Mouse (Mus musculus): Measurements from ENCODE around the gene Dchs1. TPM values are rescaled to one million over a fixed set of nuclear protein-coding genes. Genes with fewer than 3 reads are reported as not detected.

Dchs1 gene
- polyA plus RNA-seq, 1 experiment from 2014 or later, result 10.8 TPM

- ATAC-seq (ENCODE audit: low FRiP score), result peak; percentile 66
- Histone ChIP-seq H3K9me3 (replicated peaks) (no peaks in the 10 kb centered on the region), H3K4me1 (peaks cover 75% of the 10 kb centered on the region), H3K4me3 (replicated peaks) (no peak overlapping the region), H3K9ac (replicated peaks) (peak overlapping the region; percentile 31), H3K4me2 (peak overlapping the region; percentile 44), H3K27ac (replicated peaks) (peak overlapping the region; percentile 78), H3K36me3 (peaks cover 41% of the 10 kb centered on the region), H3K27me3 (replicated peaks) (no peaks in the 10 kb centered on the region)
- WGBS, result 13% methylated on average over 4 of the region's 4 CpGs
Observed at GRCm38 (mm10) chr7:105778553-105779265, 8.7 kb downstream of the Dchs1 start.

- H3K4me1 ChIP-seq, result peaks cover 73% of the 10 kb centered on the region
Observed at GRCm38 (mm10) chr7:105777797-105778552, 9.5 kb downstream of the Dchs1 start.

GRCm38 (mm10) chr7:105777316-105777715, 10.1 kb downstream of the Dchs1 start:
- WGBS, result 79% methylated on average over 1 of the region's 1 CpGs
- Histone ChIP-seq H3K36me3 (peaks cover 42% of the 10 kb centered on the region), H3K4me2 (peak overlapping the region; percentile 44), H3K9me3 (replicated peaks) (no peaks in the 10 kb centered on the region), H3K27ac (replicated peaks) (peak overlapping the region; percentile 78; the same call in 1 of the 2 replicates), H3K4me1 (peaks cover 71% of the 10 kb centered on the region), H3K4me3 (replicated peaks) (no peak overlapping the region), H3K27me3 (replicated peaks) (no peaks in the 10 kb centered on the region), H3K9ac (replicated peaks) (no peak overlapping the region)
- no peak for ATAC-seq (ENCODE audit: low FRiP score)

More at GRCm38 (mm10) chr7:105777797-105778552, 9.5 kb downstream of the Dchs1 start:
- H3K9ac ChIP-seq (replicated peaks), result peak overlapping the region; percentile 31; the same call in 1 of the 2 replicates
- 46% methylated on average over 13 of the region's 13 CpGs for WGBS
- H3K27me3 ChIP-seq (replicated peaks), result no peaks in the 10 kb centered on the region
- peak overlapping the region; percentile 14; the same call in 1 of the 2 replicates for H3K4me3 ChIP-seq (replicated peaks)
- H3K4me2 ChIP-seq, result peak overlapping the region; percentile 44
- no peaks in the 10 kb centered on the region for H3K9me3 ChIP-seq (replicated peaks)
- H3K36me3 ChIP-seq, result peaks cover 40% of the 10 kb centered on the region
- ATAC-seq (ENCODE audit: low FRiP score), result peak; percentile 29
- H3K27ac ChIP-seq (replicated peaks), result peak overlapping the region; percentile 78

- H3K9ac ChIP-seq (replicated peaks), result no peak overlapping the region
- 90% methylated on average over 2 of the region's 2 CpGs for WGBS
- H3K27ac ChIP-seq (replicated peaks), result no peak overlapping the region
- no peak overlapping the region for H3K4me2 ChIP-seq
- peaks cover 45% of the 10 kb centered on the region for H3K36me3 ChIP-seq
- peaks cover 75% of the 10 kb centered on the region for H3K4me1 ChIP-seq
- no peaks in the 10 kb centered on the region for H3K27me3 ChIP-seq (replicated peaks)
- H3K9me3 ChIP-seq (replicated peaks), result no peaks in the 10 kb centered on the region
- H3K4me3 ChIP-seq (replicated peaks), result no peak overlapping the region
- ATAC-seq (ENCODE audit: low FRiP score), result no peak
Observed at GRCm38 (mm10) chr7:105776026-105776425, 11.4 kb downstream of the Dchs1 start.

- peaks cover 40% of the 10 kb centered on the region for H3K36me3 ChIP-seq
- no peak overlapping the region for H3K4me3 ChIP-seq (replicated peaks)
- H3K9me3 ChIP-seq (replicated peaks), result no peaks in the 10 kb centered on the region
- H3K27me3 ChIP-seq (replicated peaks), result no peaks in the 10 kb centered on the region
- no peak overlapping the region for H3K4me2 ChIP-seq
- no peak for ATAC-seq (ENCODE audit: low FRiP score)
- WGBS, result 44% methylated on average over 8 of the region's 8 CpGs
- no peak overlapping the region for H3K27ac ChIP-seq (replicated peaks)
- peaks cover 82% of the 10 kb centered on the region for H3K4me1 ChIP-seq
- no peak overlapping the region for H3K9ac ChIP-seq (replicated peaks)
Observed at GRCm38 (mm10) chr7:105774661-105775060, 12.8 kb downstream of the Dchs1 start.

- Histone ChIP-seq H3K36me3 (peaks cover 46% of the 10 kb centered on the region), H3K27ac (replicated peaks) (no peak overlapping the region), H3K9me3 (replicated peaks) (no peaks in the 10 kb centered on the region), H3K9ac (replicated peaks) (no peak overlapping the region), H3K4me3 (replicated peaks) (no peak overlapping the region), H3K4me1 (peaks cover 81% of the 10 kb centered on the region), H3K4me2 (no peak overlapping the region), H3K27me3 (replicated peaks) (no peaks in the 10 kb centered on the region)
- ATAC-seq (ENCODE audit: low FRiP score), result no peak
- WGBS, result 92% methylated on average over 5 of the region's 5 CpGs
Observed at GRCm38 (mm10) chr7:105773041-105773440, 14.4 kb downstream of the Dchs1 start.

GRCm38 (mm10) chr7:105772331-105772730, 15.1 kb downstream of the Dchs1 start:
- H3K27me3 ChIP-seq (replicated peaks), result no peaks in the 10 kb centered on the region
- no peak overlapping the region for H3K4me2 ChIP-seq
- no peaks in the 10 kb centered on the region for H3K9me3 ChIP-seq (replicated peaks)
- no peak overlapping the region for H3K9ac ChIP-seq (replicated peaks)
- peaks cover 53% of the 10 kb centered on the region for H3K36me3 ChIP-seq
- 96% methylated on average over 15 of the region's 15 CpGs for WGBS
- no peak overlapping the region for H3K4me3 ChIP-seq (replicated peaks)
- ATAC-seq (ENCODE audit: low FRiP score), result no peak
- no peak overlapping the region for H3K27ac ChIP-seq (replicated peaks)
- H3K4me1 ChIP-seq, result peaks cover 81% of the 10 kb centered on the region

- peaks cover 68% of the 10 kb centered on the region for H3K4me1 ChIP-seq
- 89% methylated on average over 3 of the region's 3 CpGs for WGBS
Observed at GRCm38 (mm10) chr7:105769959-105770358, 17.5 kb downstream of the Dchs1 start.

GRCm38 (mm10) chr7:105767729-105768165, 19.7 kb downstream of the Dchs1 start:
- H3K4me1 ChIP-seq, result peaks cover 53% of the 10 kb centered on the region
- no peak for ATAC-seq (ENCODE audit: low FRiP score)
- H3K27me3 ChIP-seq (replicated peaks), result no peaks in the 10 kb centered on the region
- 17% methylated on average over 6 of the region's 6 CpGs for WGBS
- peak overlapping the region; percentile 52 for H3K27ac ChIP-seq (replicated peaks)
- H3K4me2 ChIP-seq, result peak overlapping the region; percentile 9; the same call in 1 of the 2 replicates
- no peak overlapping the region for H3K9ac ChIP-seq (replicated peaks)
- H3K36me3 ChIP-seq, result peaks cover 83% of the 10 kb centered on the region
- no peak overlapping the region for H3K4me3 ChIP-seq (replicated peaks)
- no peaks in the 10 kb centered on the region for H3K9me3 ChIP-seq (replicated peaks)

More at GRCm38 (mm10) chr7:105769959-105770358, 17.5 kb downstream of the Dchs1 start:
- H3K4me3 ChIP-seq (replicated peaks), result no peak overlapping the region
- no peak overlapping the region for H3K9ac ChIP-seq (replicated peaks)
- H3K27ac ChIP-seq (replicated peaks), result no peak overlapping the region
- H3K27me3 ChIP-seq (replicated peaks), result no peaks in the 10 kb centered on the region
- H3K36me3 ChIP-seq, result peaks cover 65% of the 10 kb centered on the region
- no peak for ATAC-seq (ENCODE audit: low FRiP score)
- no peaks in the 10 kb centered on the region for H3K9me3 ChIP-seq (replicated peaks)
- H3K4me2 ChIP-seq, result no peak overlapping the region

GRCm38 (mm10) chr7:105764331-105764730, 23.1 kb downstream of the Dchs1 start:
- Histone ChIP-seq H3K4me2 (no peak overlapping the region), H3K27me3 (replicated peaks) (no peaks in the 10 kb centered on the region), H3K9ac (replicated peaks) (no peak overlapping the region), H3K4me1 (peaks cover 29% of the 10 kb centered on the region), H3K36me3 (peaks cover 79% of the 10 kb centered on the region), H3K27ac (replicated peaks) (no peak overlapping the region), H3K4me3 (replicated peaks) (no peak overlapping the region), H3K9me3 (replicated peaks) (no peaks in the 10 kb centered on the region)
- 80% methylated on average over 11 of the region's 11 CpGs for WGBS
- ATAC-seq (ENCODE audit: low FRiP score), result no peak

GRCm38 (mm10) chr7:105762517-105763270, 24.8 kb downstream of the Dchs1 start:
- Histone ChIP-seq H3K9ac (replicated peaks) (no peak overlapping the region), H3K36me3 (peaks cover 82% of the 10 kb centered on the region), H3K4me2 (peak overlapping the region; percentile 1; the same call in 1 of the 2 replicates), H3K9me3 (replicated peaks) (no peaks in the 10 kb centered on the region), H3K4me1 (peaks cover 14% of the 10 kb centered on the region), H3K27me3 (replicated peaks) (no peaks in the 10 kb centered on the region), H3K4me3 (replicated peaks) (no peak overlapping the region), H3K27ac (replicated peaks) (no peak overlapping the region)
- peak; percentile 6; the same call in 1 of the 2 replicates for ATAC-seq (ENCODE audit: low FRiP score)
- 26% methylated on average over 55 of the region's 55 CpGs for WGBS
